Mouse (Mus musculus) testis, postnatal 14 days (tissue): ENCODE data around the gene Asic2.
A peak's percentile ranks its signal among the peaks of the same experiment; 100 is the strongest.

ENCODE experiments used
- DNase-seq: peaks from one replicate; pipeline ENCODE4 v3.0.0; 2021; ENCODE audit warnings: low spot score

Gene Asic2

GRCm38 (mm10) chr11:81002769-81003430 lies 965.4 kb downstream of the Asic2 start:
- DNase-seq, result no peak

DNA sequence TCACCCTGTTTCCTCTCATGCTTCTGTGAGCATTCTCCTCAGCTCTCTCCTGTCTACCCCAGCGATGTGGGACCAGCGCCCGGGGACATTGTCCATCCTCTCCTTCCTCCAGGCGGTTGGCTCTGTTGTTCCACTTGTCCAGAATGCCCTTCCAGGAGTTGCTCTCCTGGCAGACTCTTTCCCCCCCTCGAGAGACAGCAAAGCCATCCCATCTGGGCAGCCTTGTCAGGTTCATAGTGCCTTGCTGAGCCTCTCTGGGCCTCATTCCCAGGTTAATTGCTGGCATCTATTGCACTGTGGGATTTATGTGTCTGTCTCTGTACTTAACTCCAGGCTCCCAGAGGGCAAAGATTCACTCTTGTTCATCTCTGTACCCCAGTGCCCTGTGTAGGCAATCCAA lies 972.6 kb downstream of the Asic2 start:
- DNase-seq, result no peak

- no peak for DNase-seq
These were observed 984.7 kb downstream of the Asic2 start for GRCm38 (mm10) chr11:80983530-80983929.

GRCm38 (mm10) chr11:80976239-80976855 lies 991.9 kb downstream of the Asic2 start:
- no peak for DNase-seq

DNA sequence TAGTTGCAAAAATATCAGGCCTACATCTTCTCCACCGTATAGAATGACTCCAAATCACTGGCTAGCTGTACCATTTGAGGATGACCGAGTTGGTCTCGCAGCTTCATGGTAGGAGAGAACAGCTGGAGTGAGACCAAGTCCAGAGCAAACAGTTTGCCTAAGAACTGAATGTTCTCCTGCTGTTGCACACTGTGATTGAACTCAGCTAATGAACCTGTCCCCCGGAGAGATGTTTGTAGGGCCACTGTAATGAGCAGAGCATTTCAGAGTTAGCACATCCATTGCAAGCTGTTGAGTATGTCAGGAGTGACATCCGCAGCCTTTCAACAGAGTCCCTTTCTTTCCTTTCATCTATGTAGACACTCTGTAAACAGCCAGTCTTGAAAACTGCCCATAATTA lies 993.6 kb downstream of the Asic2 start:
- peak; percentile 23 for DNase-seq

DNA sequence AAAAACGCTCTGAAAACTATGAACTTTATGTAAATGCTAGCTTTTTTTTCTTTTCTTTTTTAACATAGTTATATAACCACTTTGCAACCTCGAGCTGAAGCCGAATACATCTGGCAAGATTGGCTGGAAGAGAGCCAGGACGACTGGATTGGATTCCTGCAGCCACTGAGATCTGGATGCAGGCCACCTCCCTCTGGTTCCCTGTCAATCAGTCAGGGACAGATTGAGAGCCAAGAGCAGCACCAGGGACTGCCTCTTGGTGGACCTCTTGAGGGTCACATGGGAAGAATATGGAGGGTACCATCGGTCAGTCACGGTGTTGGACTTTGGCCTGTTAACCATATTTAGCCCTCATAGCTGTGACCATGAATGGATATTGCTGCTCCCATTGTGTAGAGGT lies 994.3 kb downstream of the Asic2 start:
- DNase-seq, result no peak

GRCm38 (mm10) chr11:80973273-80973672 lies 995.0 kb downstream of the Asic2 start:
- DNase-seq, result no peak

DNA sequence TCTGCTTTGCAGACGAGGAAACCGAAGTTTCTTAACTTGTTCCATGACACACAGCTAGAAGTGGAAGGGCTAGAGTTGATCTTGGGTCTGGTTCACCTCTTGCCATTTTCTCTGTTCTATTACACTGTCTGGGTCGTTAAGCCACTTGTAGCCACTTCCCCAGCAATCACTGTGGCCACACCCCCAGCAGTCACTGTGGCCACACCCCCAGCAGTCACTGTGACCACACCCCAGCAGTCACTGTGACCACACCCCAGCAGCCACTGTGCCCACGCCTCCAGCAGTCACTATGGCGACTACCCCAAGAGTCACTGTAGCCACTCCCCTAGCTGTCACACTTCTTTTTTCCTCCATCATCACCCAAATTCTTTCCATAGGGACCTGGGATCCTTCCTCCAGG lies 1000.7 kb downstream of the Asic2 start:
- no peak for DNase-seq

DNA sequence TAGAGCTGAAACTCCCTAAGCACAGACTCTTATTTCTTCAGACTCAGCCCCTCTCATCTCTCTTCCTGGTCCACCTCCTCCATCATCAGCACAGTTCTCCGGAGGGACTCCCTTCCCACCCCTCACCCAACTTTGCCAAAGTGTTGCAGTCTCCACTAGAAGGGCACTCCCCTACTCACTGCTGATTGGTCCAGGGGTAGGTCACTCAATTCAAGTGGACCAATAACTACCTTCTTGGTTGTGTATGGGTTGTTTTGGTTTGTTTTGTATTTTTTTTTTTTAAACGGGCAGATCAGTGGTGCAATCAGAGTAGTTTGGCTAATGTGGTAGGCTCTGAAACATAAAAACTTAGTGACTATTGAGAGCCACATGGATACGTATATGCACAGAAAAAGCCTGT lies 1002.2 kb downstream of the Asic2 start:
- peak; percentile 67 for DNase-seq

DNA sequence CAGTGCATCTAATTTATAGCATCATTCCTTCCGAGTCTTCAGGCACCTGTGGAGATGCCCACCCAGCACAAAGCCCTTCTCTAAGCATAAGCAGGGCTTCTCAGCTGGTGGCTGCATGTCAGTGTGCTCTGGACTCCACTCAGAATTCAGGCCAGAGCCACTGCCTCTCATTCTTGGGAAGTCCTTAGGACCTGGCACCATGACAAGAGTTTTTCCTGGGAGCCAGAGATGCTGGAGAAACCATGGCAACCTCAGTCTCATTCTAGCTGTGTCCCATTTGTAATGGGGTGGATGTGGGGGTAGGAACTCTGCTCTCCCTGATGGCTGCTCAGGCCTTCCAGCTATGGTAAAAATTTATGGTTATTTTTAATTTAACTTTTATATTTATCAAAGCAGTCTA lies 1006.9 kb downstream of the Asic2 start:
- DNase-seq, result no peak

DNA sequence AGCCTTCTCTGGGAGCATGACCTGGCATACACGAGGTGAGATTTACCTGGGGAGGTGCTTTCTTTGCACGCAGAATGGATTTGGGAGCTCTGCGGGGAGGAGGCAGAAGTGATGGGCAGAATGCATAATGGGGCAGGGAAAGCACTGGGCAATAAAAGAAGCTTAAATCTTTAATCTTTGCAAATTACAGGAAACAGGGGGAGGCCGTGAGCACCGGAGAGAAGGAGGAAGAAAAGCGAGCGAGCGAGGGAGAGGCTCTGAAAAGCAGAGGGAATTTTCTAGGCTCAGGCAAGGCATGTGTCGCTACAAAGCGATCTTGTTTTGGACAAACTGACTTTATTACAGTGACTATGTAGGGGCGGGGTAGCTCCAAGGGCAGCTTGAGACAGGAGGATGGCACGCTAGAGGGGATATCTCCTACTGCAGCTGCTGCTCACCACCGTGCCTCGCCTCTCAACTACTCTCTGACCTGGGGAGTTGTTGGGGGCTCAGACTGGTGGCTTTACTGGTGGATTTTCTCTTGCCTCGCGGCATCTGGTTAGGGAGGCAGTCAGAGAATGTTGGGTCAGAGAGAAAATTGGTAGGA lies 1010.1 kb downstream of the Asic2 start:
- no peak for DNase-seq

- no peak for DNase-seq
These were observed 1012.3 kb downstream of the Asic2 start for GRCm38 (mm10) chr11:80955915-80956314.

DNA sequence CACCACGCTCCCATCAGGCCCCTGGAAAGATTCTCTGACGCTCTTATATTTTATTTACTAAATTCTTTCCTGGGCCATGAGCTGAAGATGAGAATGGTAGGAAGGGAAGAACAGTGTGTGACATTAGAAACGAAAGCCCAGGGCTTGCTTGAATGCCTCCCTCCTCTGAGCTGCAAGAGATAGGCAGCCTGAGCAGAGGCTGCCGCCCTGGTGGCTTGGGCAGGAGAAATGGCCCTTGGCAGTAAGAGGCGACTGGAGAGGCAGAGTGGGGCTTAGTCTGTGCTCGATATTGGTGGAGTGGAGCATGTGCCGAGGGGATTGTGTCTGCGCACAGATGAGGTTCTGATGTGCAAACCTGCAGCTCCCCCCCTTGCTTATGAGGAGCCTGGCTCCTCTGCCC lies 1014.1 kb downstream of the Asic2 start:
- DNase-seq, result no peak

GRCm38 (mm10) chr11:80949068-80949738 lies 1019.1 kb downstream of the Asic2 start:
- DNase-seq, result no peak

DNA sequence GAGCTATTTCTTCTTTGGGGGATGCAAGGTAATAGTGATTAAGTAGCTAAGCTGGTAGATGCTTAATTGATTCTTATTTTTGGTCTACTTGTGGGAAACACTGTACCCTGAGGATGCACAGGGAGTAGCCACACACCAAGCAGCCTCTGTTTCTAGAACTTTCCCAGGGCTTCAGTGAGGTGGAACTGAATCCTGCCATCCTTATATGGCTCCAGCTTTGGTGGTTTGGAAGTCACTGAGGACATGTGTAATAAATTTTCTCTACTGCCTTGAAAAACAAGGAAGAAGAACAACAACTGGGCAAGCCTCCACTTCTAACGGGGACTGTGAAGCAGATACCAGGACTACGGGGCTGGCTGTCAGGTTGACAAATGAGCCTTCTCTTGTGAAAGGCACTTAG lies 1020.2 kb downstream of the Asic2 start:
- no peak for DNase-seq

DNA sequence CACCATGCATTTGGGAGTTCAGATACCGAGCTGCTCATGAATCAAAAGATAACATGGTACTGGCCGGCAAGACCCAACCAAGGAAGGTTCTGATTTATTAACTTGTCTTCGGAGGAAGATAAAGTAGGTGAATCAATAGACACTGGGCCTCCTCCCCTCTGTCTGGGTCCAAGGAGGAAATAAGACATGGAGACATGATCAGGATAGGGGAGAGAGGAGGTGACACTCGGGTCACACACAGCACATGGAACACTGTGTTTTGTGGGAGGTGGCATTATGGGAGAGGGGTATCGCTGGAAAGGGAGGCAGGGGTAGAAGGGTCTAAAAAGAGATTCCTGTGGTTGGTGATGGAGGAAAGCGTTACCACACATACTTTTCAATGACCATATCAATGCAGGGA lies 1022.1 kb downstream of the Asic2 start:
- no peak for DNase-seq

DNA sequence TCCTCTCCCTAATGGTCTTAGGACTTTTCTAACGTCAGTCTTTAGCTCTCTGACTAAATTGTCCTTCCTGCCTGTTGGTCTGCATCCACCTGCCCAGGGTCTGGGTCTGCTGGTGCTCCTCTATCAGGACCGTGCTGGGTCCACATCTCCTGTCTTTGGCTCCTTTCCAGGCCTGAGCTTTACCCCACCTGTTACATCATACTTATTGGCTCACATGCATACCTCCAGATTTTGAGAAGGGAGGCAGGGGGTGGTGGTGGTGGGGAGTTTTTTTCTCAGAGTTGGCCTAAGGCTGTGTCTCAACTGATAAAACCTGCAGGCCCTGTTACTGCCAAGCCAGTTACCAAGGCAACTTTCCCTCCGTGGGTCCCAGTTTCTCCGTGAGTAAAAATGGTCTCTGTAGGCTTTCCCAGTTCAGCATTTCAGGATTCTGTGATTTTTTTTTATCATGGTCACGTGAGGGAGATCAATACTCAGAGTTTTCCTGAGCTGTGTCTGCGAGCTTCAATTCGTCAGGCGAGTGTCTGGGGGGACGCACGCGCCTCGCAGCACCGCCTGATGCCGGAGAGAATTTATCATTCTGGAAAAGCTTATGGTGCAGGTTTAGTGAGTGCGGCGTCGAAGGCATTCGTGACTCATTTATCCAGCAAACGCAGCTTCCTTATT lies 1044.8 kb downstream of the Asic2 start:
- DNase-seq, result no peak

GRCm38 (mm10) chr11:80918332-80918731 lies 1049.9 kb downstream of the Asic2 start:
- no peak for DNase-seq

DNA sequence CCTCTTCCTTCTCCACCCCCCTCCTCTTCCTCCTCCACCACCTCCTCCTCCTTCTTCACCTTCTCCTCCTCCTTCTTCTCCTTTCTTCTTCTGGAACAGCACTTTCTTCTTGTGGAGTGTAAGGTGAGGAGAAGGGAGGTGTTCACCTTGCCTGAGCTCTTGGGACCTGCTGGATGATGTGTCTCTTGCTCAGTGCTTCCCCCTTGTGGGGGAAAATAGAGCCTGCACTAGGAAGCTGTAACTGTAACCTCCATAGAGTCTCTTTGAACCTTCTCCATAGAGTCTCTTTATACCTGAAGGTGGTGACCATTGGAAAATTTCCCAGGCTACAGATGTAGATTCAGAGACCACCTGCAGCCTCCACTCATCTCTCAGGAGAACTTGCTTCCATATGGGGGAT lies 1050.6 kb downstream of the Asic2 start:
- DNase-seq, result no peak

- no peak for DNase-seq
These were observed 1054.7 kb downstream of the Asic2 start for GRCm38 (mm10) chr11:80913408-80914024.

GRCm38 (mm10) chr11:80912721-80913120 lies 1055.5 kb downstream of the Asic2 start:
- DNase-seq, result no peak

- no peak for DNase-seq
These were observed 1060.4 kb downstream of the Asic2 start for GRCm38 (mm10) chr11:80907820-80908219.
